Mouse (Mus musculus) T-helper 1 cell (primary cell): ENCODE measurements around the gene Plcd4.
"Not testable (repeated sequence)": the region's sequence is repeated elsewhere in the genome, so short reads cannot be mapped to it uniquely, and the experiment has no call there.

Experiments
- in situ Hi-C: fragments of 300-600 bp; cut with MboI, MseI; formaldehyde crosslinking; loops from one replicate; pipeline ENCODE4 v1.15.1; 2025; ENCODE audit warnings: high pct_unique_total_duplicates

The Plcd4 gene

GRCm38 (mm10) chr1:74542451-74542961 lies at the start of gene Plcd4:
Plcd4 (plus strand) TSS chr1:74542888.
- in situ Hi-C loops = no loop called here

DNA sequence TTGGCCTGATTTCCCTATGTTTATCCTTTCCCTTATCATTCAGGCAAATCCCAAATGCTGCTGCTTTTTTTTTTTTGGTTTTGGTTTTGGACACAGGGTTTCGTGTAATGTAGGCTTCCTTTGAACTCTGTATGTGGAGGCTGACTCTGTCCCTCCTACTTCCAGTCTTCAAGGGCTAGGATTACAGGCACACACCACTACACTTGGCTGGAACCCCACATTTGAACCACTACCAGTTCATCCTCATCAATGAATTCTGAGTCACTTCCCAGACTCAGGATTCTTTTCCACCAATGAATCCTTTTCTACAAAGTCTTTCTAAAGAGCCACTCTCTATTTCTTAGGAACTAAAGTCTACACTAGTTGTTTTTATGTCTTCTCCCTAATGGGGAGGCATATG lies 41.6 kb upstream of the Plcd4 start:
- in situ Hi-C loops = no loop called here

GRCm38 (mm10) chr1:74505393-74505720 lies 37.3 kb upstream of the Plcd4 start:
- in situ Hi-C loops = no loop called here

DNA sequence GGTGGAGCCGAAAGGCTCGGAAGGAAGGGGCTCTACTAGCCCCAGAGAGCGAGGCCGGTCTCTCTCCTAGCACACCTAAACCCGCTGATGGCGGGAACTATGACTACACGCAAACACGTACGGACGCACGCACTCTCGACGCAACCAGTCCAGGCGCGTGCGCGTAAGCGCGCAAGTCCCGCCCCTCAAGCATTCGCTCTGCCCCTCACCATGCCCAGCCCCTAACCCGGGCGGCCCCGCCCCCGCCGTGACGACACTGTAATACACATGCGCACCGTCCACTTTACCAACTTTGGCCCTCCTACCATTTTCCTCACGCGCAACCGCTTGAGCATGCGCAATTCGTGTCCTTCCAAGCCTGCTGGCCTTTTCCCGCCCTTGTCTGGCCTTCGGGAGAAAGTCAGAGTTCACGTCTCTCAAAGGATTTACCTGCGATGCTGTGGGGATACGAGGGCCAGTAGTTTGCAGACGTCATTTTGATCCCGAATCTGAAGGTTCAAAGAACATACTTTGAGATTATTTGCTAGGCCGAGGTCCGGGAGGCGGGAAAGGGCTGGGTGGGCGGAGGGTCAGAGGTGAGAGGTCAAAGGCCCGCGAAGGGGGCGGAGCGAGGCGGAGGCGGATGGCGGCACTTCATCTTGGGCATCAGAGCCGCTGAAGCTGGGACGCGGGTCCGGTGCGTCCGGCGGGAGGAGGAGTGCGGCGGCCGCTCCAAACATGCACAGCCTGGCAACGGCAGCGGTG lies 36.8 kb upstream of the Plcd4 start, which contains the start of gene Cnot9:
Gene Cnot9 (plus strand): TSS at position 338 of the 744 bp plus-strand sequence.
- in situ Hi-C loops = no loop called here

DNA sequence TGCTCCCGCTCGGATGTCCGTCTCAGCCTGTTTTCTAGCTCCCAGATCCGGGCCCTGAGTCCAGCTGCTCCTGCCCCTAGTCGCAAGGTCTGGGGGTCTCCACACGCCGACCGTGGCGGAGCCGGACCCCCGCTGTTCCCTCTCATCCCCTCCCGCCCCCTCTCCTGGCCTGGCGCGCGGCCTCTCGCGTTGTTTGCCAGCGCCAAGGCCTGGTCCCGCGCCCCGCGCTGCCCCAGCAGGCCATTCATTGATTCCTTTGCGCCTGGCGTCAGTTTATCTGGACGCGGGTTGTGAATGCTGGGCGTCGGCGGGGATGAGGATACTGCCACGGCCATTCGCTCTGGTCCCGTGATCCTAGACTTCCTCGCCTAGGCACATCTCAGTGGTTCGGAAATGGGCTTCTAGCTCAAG lies 36.2 kb upstream of the Plcd4 start:
- in situ Hi-C loops = no loop called here

DNA sequence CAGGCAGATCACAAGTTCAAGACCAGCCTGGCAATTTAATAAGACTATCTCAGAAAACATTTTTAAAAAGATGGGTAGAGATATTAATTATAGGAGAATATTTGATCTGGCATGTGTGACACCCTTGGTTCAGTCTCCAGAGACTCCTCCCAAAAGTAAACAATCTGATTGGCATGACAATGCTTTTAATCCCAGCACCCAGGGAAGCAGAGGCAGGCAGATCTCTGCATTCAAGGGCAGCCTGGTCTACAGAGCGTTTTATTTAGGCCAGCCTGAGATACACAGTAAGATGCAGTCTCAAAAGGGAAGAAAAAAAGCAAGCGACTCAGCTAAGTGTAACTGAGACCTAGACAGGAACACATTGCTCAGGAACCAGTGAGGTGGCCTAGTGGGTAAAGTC lies 34.9 kb upstream of the Plcd4 start:
- in situ Hi-C loops = no loop called here

DNA sequence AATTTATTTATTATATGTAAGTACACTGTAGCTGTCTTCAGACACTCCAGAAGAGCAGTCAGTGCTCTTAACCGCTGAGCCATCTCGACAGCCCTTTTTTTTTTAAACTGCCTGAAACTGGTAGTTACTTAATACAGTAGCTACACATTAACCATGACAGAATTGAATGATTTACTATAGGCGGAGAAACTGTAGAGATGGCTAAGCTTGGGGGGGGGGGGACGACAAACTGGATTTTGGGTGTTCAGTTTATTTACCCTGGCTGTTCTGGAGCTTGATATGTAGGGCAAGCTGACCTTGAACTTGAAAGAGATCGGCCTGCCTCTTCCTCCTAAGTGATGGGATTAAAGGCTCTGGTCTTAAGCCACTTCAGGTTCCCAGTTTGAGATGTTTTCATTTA lies 31.4 kb upstream of the Plcd4 start:
- in situ Hi-C loops = no loop called here

GRCm38 (mm10) chr1:74512999-74513398 lies 29.7 kb upstream of the Plcd4 start:
- in situ Hi-C loops = not testable (repeated sequence)

DNA sequence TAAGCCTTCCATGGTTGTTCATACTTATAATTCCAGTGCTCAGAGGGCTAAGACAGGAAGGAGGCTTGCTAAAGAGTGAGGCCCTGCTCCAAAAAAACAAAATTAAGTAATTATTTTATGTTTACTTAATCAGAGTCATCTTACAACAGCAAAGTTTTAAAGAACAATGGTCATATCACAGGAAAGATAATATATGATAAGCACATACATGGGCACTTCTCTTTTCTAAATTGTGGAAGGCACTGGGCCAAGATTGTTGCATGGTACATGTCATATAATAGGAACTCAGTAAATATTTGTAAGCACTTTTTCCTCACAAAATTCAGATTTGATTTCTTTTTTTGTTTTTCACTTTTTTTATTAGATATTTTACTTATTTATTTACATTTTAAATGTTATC lies 22.8 kb upstream of the Plcd4 start:
- in situ Hi-C loops = no loop called here

DNA sequence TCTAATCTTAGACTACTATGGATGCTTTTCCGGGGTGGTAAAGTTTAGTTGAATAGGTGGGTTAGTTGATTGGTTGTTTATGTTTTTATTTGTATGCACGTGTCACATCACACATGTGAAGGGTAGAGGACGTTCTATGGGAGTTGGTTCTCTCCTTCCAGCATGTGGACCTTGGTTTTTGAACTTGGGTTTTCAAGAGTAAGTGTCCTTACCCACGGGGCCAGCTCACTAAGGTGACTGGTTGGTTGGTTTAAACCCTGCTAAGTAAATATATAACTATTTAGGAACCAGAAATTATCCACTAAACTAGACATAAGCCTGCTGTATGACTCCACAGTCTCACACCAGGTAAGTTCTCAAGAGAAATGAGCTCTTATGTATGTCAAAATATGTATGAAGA lies 17.9 kb upstream of the Plcd4 start:
- in situ Hi-C loops = no loop called here

GRCm38 (mm10) chr1:74528589-74528988 lies 14.1 kb upstream of the Plcd4 start:
- in situ Hi-C loops = no loop called here

GRCm38 (mm10) chr1:74538650-74539049 lies 4.0 kb upstream of the Plcd4 start:
- in situ Hi-C loops = no loop called here

DNA sequence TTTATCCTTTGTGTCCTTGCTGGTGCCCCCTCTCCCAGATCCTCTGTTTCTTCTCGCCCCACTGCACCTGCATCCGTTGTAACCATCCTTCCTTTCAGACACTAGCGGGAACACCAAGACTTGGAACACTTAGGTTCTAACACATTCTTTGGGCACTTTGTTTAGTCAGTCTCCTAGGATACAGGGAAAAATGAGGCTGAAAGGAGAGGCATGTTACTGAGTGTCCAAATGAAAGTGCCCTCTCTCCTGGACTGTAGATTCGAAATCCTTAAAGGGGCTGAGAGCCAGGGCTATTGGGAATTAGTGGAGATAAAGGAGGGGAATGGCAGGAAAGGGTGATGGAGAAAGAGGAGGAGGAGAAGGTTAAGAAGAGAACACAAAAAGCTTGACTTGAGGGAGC lies 1.5 kb downstream of the Plcd4 start, which contains the start of gene Usp37:
Gene Usp37 (minus strand): TSS at position 101 of the 400 bp plus-strand sequence.
- in situ Hi-C loops = no loop called here

DNA sequence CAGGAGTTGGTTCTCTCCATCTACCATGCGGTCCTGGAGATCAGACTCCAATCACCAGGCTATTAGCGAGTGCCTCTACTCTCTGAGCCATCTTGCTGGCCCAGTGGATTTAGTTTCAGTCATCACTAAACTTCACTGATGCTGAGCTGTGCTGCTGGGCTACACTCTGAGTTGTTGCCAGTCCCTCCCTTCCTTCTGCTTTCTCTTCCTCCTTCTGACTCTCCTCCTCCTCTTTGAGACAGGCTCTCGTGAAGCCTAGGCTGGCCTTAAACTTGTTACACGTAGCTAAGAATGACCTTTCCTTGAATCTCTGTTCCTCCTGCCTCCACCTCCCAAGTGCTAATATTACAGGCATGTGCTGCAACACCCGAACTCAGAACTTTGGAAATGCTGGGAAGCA lies 16.4 kb downstream of the Plcd4 start:
- in situ Hi-C loops = loop anchor here (10.0 kb wide), 1 partner anchor 716 kb away; the partner anchor contains the start of gene Resp18

DNA sequence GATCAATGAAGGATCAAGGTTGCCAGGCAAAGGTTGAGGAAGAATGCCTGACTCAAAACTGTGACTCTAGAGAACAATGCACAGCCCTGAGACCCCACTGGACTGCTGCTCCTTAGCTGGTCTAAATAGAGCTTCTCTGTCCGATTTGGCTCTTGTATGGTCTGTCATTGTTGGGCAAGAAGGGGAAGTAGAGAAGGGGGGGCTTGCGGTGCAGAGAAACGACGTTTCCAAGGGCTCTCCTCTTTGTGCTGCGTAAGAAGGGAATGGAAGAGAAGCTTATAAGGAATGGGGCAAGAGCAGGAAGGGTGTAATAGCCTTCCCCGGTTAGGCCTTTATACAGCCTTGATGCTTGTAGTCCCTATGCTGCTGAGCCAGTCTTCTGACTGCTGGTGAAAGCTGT lies 23.1 kb downstream of the Plcd4 start:
- in situ Hi-C loops = no loop called here

- in situ Hi-C loops = no loop called here
Measured at GRCm38 (mm10) chr1:74569739-74570719, 27.3 kb downstream of the Plcd4 start.

GRCm38 (mm10) chr1:74582621-74583020 lies 39.9 kb downstream of the Plcd4 start:
- in situ Hi-C loops = no loop called here

DNA sequence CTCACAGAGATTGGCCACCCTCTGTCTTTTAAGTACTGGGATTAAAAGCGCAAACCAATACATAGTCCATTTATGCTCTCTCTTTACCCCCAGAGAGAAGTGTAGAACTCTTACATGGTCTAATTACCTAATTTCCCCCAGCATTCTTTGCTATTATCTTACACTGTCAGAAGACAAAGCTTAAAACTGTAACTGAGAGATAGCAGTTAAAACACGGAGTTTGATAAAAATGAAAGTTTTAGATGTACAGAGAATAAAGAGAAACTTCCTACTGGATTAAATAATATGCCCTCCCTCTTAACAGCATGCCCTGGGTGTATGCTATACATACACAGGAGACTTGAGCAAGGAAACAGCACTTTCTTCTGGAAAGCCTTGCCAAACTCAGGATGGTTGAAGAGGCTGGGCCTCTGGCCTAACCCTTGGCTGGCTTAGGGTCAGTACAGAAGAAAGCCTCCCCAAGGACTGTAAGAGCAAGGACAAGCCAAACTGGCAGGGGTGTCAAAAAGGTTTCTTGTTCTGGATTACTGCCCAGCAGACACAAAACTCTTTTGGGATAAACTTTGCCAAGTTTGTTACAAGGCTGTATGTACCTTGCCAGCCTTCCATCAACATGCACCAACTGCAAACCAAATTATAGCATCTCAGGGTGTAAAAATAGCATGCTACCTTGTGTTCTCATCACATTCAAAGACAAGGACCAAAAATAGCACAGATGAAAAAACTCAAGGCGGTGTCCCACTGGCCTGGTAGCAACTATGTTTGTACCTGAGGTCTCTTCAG lies 42.1 kb downstream of the Plcd4 start:
- in situ Hi-C loops = no loop called here

DNA sequence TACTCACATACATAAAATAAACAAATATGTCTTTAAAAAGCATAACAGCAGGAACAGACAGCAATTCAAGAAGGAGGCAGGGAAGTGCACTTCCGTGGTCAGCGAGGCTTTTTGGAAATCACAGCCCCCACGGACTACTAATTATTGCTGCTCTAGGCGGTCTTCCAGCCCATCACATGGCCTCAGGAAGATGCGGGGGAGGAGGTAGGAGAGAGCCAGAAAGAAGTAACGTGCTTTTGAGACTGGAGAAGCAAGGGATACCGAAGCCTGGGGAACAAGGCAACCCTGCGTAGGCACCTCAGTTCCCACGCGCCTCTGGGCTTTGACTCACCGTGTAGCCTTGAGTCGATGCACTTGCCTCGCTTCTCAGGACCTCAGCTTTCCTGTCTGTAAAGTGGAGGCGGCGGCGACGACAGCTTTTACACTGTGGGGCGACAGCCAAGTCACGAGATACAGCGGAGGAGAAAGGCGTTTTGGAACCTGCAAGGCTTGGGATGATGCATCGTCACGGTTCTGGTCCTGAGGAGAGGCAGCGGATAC lies 44.6 kb downstream of the Plcd4 start:
- in situ Hi-C loops = no loop called here

DNA sequence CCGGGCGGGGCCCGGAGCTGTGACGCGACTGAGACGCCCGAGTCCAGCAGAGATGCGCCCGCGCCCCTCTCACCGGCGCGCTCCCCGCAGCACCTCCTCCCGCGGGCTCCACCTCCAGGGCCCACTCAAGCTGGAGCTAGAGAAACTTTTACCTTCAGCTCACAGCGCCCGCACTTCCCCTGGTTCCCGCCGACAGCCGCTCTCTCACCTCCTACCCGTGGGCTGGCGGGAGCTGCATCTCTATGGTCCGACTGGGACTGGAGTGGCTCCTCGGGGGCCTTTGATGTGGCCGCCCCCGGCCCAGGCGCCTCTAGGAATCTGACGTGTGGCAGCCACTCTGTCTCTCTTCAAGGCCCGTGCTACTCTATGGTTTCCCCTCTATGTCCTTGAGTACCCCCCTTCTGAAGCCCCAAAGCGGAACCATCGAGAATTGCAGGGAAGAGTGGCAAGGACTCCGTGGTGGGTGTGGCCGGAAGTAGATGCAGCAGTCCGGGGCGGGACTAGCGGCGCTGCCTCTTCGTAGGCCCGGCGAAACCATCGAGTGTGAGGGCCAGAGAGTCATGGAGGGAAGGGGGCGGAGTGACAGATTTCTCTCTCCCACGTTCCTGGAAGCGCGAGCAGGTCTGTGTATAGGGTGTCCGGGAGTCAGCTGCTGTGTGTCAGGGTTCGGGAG lies 45.2 kb downstream of the Plcd4 start, which contains the start of the genes Zfp142 and Bcs1l:
Gene Zfp142 (minus strand): TSS at position 474 of the 673 bp plus-strand sequence.
Gene Bcs1l (plus strand): TSS at position 517 of the 673 bp plus-strand sequence.
- in situ Hi-C loops = no loop called here
